Mouse (Mus musculus) MEL (cell line): ENCODE measurements around the gene Kif12. TPM values are rescaled to one million over a fixed set of nuclear protein-coding genes. Genes with fewer than 3 reads are reported as not detected.

Experiments used
- DNase-seq: peaks from one replicate; pipeline ENCODE4 v3.0.0; 2011; ENCODE audit warnings: low read depth, low spot score
- H3K27ac ChIP-seq: 2 replicates; pipeline ENCODE4 v1.5.1; 2012; ENCODE audit warnings: low read depth, mild to moderate bottlenecking, control low read depth, low read length, moderate library complexity; ENCODE audit not compliant: control insufficient read depth
- H3K27me3 ChIP-seq, 2 experiments: fragments of 150-350 bp in 1 of 2; sonication (generic) in 1 of 2; 2 replicates each; pipeline ENCODE4 v1.6.1; 2012; ENCODE audit warnings: low read length in 2 of 2, mild to moderate bottlenecking in 2 of 2, improper control_type of control experiment in 1 of 2, moderate library complexity in 1 of 2; ENCODE audit not compliant: insufficient read depth in 2 of 2, control insufficient read depth in 1 of 2
- H3K36me3 ChIP-seq, 2 experiments: 2 replicates each; pipeline ENCODE4 v1.6.1; 2012 to 2014; ENCODE audit warnings: low read length in 2 of 2, improper control_type of control experiment in 1 of 2, inconsistent platforms in 1 of 2, mild to moderate bottlenecking in 1 of 2; ENCODE audit not compliant: insufficient read depth in 2 of 2, control insufficient read depth in 1 of 2
- H3K4me1 ChIP-seq, 2 experiments: fragments of 150-350 bp in 1 of 2; sonication (generic) in 1 of 2; 2 replicates each; pipeline ENCODE4 v1.6.1; 2012; ENCODE audit warnings: low read length in 2 of 2, improper control_type of control experiment in 1 of 2, mild to moderate bottlenecking in 1 of 2; ENCODE audit not compliant: insufficient read depth in 2 of 2, control insufficient read depth in 1 of 2
- H3K4me3 ChIP-seq, 2 experiments: fragments of 150-350 bp in 1 of 2; sonication (generic) in 1 of 2; 2 replicates each; pipeline ENCODE4 v1.5.1; 2012; ENCODE audit warnings: low read depth in 2 of 2, low read length in 2 of 2, mild to moderate bottlenecking in 2 of 2, moderate library complexity in 2 of 2, control low read depth in 1 of 2, improper control_type of control experiment in 1 of 2; ENCODE audit not compliant: control insufficient read depth in 1 of 2, insufficient read depth in 1 of 2
- H3K79me2 ChIP-seq: 2 replicates; pipeline ENCODE4 v1.6.1; 2012; ENCODE audit warnings: mild to moderate bottlenecking, low read length, moderate library complexity; ENCODE audit not compliant: control insufficient read depth, poor library complexity, insufficient read depth
- H3K9ac ChIP-seq: 2 replicates; pipeline ENCODE4 v1.6.1; 2012; ENCODE audit warnings: low read depth, mild to moderate bottlenecking, control low read depth, low read length, moderate library complexity; ENCODE audit not compliant: control insufficient read depth, poor library complexity, severe bottlenecking
- H3K9me3 ChIP-seq: fragments of 150-350 bp; sonication (generic); replicated peaks from 2 replicates; pipeline ENCODE4 v1.6.1; 2012; ENCODE audit warnings: mild to moderate bottlenecking, low read length, improper control_type of control experiment, moderate library complexity; ENCODE audit not compliant: insufficient read depth
- CTCF ChIP-seq, 3 experiments: IDR thresholded peaks in 2 of 3; conservative IDR thresholded peaks in 1 of 3; 2 replicates each; pipeline ENCODE4 v1.5.1; 2011 to 2012; ENCODE audit warnings: low read length in 3 of 3, low read depth in 2 of 3, mild to moderate bottlenecking in 2 of 3, improper control_type of control experiment in 1 of 3, inconsistent platforms in 1 of 3, mixed read lengths in 1 of 3, moderate library complexity in 1 of 3; ENCODE audit not compliant: control insufficient read depth in 1 of 3, insufficient read depth in 1 of 3, poor library complexity in 1 of 3, severe bottlenecking in 1 of 3
- E2F4 ChIP-seq: IDR thresholded peaks from 2 replicates; pipeline ENCODE4 v1.6.1; 2011; ENCODE audit warnings: low read depth, low read length, improper control_type of control experiment, borderline replicate concordance
- EP300 ChIP-seq, 2 experiments: IDR thresholded peaks; 2 replicates each; pipeline ENCODE4 v1.6.1; 2011; ENCODE audit warnings: improper control_type of control experiment in 2 of 2, low read length in 2 of 2, low read depth in 1 of 2, mild to moderate bottlenecking in 1 of 2
- HCFC1 ChIP-seq: IDR thresholded peaks from 2 replicates; pipeline ENCODE4 v1.6.1; 2012; ENCODE audit warnings: low read depth, mild to moderate bottlenecking, inconsistent platforms, low read length, improper control_type of control experiment, moderate library complexity
- JUND ChIP-seq: IDR thresholded peaks from 2 replicates; pipeline ENCODE4 v1.6.1; 2011; ENCODE audit warnings: low read depth, mild to moderate bottlenecking, improper control_type of control experiment, low read length
- NELFE ChIP-seq: IDR thresholded peaks from 2 replicates; pipeline ENCODE4 v1.6.1; 2011; ENCODE audit warnings: low read depth, low read length, improper control_type of control experiment
- POLR2AphosphoS2 ChIP-seq: IDR thresholded peaks from 2 replicates; pipeline ENCODE4 v1.6.1; 2011; ENCODE audit warnings: low read length, improper control_type of control experiment
- RAD21 ChIP-seq: IDR thresholded peaks from 2 replicates; pipeline ENCODE4 v1.6.1; 2011; ENCODE audit warnings: mild to moderate bottlenecking, low read depth, low read length, improper control_type of control experiment
- SIN3A ChIP-seq: IDR thresholded peaks from 2 replicates; pipeline ENCODE4 v1.6.1; 2012; ENCODE audit warnings: low read length, improper control_type of control experiment, inconsistent platforms
- TAL1 ChIP-seq: IDR thresholded peaks from 2 replicates; pipeline ENCODE4 v1.6.1; 2012; ENCODE audit warnings: mild to moderate bottlenecking, inconsistent platforms, low read length, moderate library complexity, mixed read lengths
- polyA plus RNA-seq, 2 experiments: library from polyadenylated mRNA; stranded (reverse) in 1 of 2; unstranded in 1 of 2; fragments of >175 nt in 1 of 2; fragments of >200 nt in 1 of 2; gene quantifications; 2 replicates each; pipeline versions ENCODE4 v1.2.1 to v1.2.4; 2012; ENCODE audit warnings: low replicate concordance in 2 of 2, low read depth in 1 of 2; ENCODE audit not compliant: insufficient read length in 2 of 2, insufficient read depth in 1 of 2, missing spikeins in 1 of 2
- total RNA-seq: library from RNA; depleted of rRNA; stranded (reverse); fragments of 300-350 nt; gene quantifications from 2 replicates; pipeline ENCODE4 v1.2.3, GENCODE M21; 2012; rRNA removed

Gene Kif12
- total and polyA plus RNA-seq, 3 experiments = not detected

DNA sequence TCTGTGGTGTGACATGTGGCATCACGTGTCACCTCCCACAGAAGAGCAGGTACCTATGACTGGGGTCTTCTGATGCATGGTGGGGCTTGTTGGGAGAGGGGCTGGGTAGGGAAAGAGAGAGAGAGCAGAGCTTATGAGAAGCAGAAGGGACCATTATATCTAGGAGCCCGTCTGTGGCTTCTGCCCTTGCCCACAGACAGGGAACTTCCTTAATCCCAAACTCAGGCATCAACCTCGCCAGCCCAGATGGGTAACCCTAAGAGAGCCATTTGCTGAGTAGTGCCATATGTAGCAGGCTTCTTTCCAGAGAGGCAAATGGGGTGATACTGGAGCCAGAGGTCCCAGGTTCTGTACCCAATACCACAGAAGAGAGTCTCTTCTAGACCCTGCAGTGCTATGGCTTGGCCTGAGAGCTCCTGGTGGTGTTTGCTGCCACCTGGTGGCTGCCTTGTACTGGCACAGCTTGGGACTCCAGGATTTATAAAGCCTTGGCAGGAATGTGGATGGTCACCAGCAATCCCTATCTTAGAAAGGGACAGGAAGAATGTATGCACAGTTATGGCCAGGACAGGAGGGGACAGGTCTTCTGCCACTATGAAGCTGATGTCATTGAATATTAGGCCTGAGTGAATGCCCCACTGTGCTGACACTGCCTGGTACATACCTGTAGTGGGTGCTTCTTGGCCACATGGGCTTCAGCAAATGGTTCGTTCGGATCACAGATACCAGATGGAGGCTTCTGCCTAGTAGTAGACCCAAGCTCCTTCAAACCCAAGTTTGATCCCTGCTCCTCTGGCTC is 53.1 kb downstream of the Kif12 start:
- Histone ChIP-seq H3K27me3 (no peaks in the 10 kb centered on the region), H3K36me3 (no peaks in the 10 kb centered on the region), H3K27ac (no peak overlapping the region), H3K4me1 (no peaks in the 10 kb centered on the region)
- peak in 2 of 3 experiments; percentile 31 to 62; a peak in 4 of 6 replicates for TF ChIP-seq CTCF (IDR thresholded peaks at IDR 0.05 in 2 of 3, conservative IDR thresholded peaks at IDR 0.05 in 1 of 3; ENCODE audit: control insufficient read depth in 1 of 3, insufficient read depth in 1 of 3, low read depth in 2 of 3, low read length in 3 of 3, poor library complexity in 1 of 3, severe bottlenecking in 1 of 3)
- TF ChIP-seq JUND = no peak
- no peak for TF ChIP-seq E2F4
- no peak for TF ChIP-seq EP300 (IDR thresholded peaks at IDR 0.05; ENCODE audit: low read depth in 1 of 2, low read length in 2 of 2)
- TF ChIP-seq TAL1 = no peak
- TF ChIP-seq SIN3A = no peak
- no peak for TF ChIP-seq NELFE
- no peak for TF ChIP-seq POLR2AphosphoS2
- TF ChIP-seq RAD21 = peak; percentile 14
- TF ChIP-seq HCFC1 = no peak
- TF ChIP-seq, all 39 proteins: peak for 2
- no peaks in the 10 kb centered on the region for H3K79me2 ChIP-seq
- no peaks in the 10 kb centered on the region for H3K9me3 ChIP-seq
- no peak overlapping the region for H3K9ac ChIP-seq
- DNase-seq = peak; percentile 18
- H3K4me3 ChIP-seq = no peak overlapping the region

Other genes with a start within 250 kb of the Kif12 start
- gene Zfp618, start 206.6 kb downstream of the Kif12 start, total RNA-seq = not detected in 2 replicates
- not detected for gene Zfp618, start 206.6 kb downstream of the Kif12 start, polyA plus RNA-seq
- not detected in 2 replicates for gene Ambp, start 17.3 kb downstream of the Kif12 start, total RNA-seq
- gene Ambp, start 17.3 kb downstream of the Kif12 start, polyA plus RNA-seq = not detected
- gene Col27a1, start 41.9 kb upstream of the Kif12 start, total RNA-seq = not detected in 2 replicates
- gene Col27a1, start 41.9 kb upstream of the Kif12 start, polyA plus RNA-seq = not detected
- not detected in 2 replicates for gene Orm1, start 172.4 kb upstream of the Kif12 start, total RNA-seq
- not detected for gene Orm1, start 172.4 kb upstream of the Kif12 start, polyA plus RNA-seq
- not detected in 2 replicates for gene Orm3, start 184.0 kb upstream of the Kif12 start, total RNA-seq
- not detected for gene Orm3, start 184.0 kb upstream of the Kif12 start, polyA plus RNA-seq
- gene Orm2, start 190.3 kb upstream of the Kif12 start, total RNA-seq = not detected in 2 replicates
- not detected for gene Orm2, start 190.3 kb upstream of the Kif12 start, polyA plus RNA-seq
- 3.9 and 6.2 TPM in 2 replicates for gene Akna, start 231.2 kb upstream of the Kif12 start, total RNA-seq
- 10 to 100 TPM in 1 of 2 experiments, not detected in 1; 14.1 TPM for gene Akna, start 231.2 kb upstream of the Kif12 start, polyA plus RNA-seq